Mouse (Mus musculus): ENCODE data around the gene Olfr1082.
"Not testable (repeated sequence)": the region's sequence is repeated elsewhere in the genome, so short reads cannot be mapped to it uniquely, and the experiment has no call there.

Gene Olfr1082

DNA sequence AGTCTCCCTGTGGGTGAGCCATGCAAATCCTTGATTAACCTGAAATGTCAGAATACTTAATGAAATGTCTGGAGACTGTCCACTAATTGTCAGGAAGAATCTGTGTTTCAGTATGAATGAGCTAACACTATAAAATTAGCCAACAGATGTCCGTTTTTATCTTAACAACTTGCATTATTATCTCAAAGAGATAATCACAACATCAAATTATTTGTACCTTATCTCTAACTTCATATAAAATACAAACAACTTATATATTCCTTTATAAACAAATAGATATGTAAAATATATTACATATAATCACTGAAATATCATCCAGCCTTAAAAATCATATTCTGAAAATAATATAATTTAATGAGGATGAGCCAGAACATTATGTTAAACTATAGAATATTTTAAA, at the start of gene Olfr1082:
Olfr1082 (minus strand) TSS at position 101 of the 400 bp plus-strand sequence.
- not testable (repeated sequence) for DNase-seq (ENCODE audit: low spot score)

DNA sequence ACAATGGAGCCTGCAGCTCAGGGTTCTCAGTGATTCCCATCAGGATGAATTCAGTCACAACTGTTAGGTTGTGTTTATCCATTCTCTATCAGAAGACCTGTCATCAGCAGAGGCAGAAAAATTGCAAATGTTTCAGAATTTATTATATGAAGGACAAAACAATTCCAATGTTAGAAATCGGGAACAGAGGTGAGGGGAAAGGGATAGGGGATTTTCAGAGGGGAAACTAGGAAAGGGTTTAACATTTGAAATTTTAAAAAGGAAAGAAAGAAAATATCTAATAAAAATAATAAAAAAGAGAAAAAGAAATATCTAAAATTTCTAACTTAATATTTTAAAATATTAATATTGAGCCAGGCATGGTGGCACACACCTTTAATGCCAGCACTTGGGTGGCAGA, 40.9 kb upstream of the Olfr1082 start, which contains the start of gene Olfr1084:
Olfr1084 (minus strand) TSS at position 101 of the 400 bp plus-strand sequence.
- DNase-seq (ENCODE audit: low spot score) = not testable (repeated sequence)

DNA sequence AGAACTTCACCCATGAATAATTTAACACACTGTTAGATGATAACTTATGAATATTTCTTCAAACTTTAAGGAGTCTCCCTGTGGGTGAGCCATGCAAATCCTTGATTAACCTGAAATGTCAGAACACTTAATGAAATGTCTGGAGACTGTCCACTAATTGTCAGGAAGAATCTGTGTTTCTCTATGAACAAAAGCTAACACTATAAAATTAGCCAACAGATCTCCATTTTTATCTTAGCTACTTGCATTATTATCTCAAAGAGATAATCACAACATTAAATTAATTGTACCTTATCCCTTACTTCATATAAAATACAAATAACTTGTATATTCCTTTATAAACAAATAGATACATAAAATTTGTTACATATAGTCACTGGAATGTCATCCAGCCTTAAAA, 40.6 kb downstream of the Olfr1082 start, which contains the start of gene Olfr1080:
Olfr1080 (minus strand) TSS at position 101 of the 400 bp plus-strand sequence.
- DNase-seq (ENCODE audit: low spot score) = not testable (repeated sequence)

Data from testis, postnatal 10 days (tissue).